Mouse (Mus musculus) lung, postnatal 14 days (tissue): ENCODE data around the gene Vmac.
A peak's percentile ranks its signal among the peaks of the same experiment; 100 is the strongest.

ENCODE experiments used
- DNase-seq: peaks from one replicate; pipeline ENCODE4 v3.0.0; 2021

Gene Vmac

DNA sequence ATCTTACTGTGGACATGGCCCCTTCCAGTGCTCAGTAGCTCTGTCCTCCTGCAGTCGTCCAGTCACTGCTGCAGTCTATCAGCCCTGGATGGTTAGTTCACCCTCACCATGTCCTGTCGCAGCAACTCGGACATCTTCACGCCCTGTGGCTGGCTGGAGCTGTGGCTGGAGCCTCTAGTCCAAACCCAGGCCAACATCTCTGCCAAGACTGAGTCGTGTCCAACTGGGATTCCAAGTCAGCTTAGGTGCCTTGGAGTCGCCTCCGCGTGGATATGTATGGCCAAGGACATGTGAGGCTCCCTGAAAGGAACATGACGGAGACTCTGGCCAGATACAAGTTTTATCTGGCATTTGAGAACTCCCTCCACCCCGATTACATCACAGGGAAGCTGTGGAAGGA lies 20.4 kb upstream of the Vmac start:
- DNase-seq, result peak; percentile 22

DNA sequence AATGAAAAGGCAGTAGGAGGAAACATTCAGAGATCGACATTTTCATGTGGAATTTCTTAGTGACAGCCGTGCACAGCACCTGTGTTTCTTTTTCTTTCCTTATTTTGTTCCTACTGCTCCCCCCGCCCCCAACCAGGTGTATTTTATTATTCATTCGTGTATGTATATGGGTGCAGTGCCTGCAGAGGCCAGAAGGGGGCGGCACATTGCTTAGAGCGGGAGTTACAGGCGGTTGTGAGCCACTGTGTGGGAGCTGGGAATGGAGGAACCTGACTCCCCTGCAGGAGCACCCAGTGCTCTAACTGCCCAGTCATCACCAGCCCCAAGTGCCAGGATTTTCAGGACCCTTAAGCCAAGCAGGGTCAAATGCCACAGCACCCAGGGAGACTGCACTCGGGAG lies 18.7 kb upstream of the Vmac start:
- DNase-seq, result no peak

DNA sequence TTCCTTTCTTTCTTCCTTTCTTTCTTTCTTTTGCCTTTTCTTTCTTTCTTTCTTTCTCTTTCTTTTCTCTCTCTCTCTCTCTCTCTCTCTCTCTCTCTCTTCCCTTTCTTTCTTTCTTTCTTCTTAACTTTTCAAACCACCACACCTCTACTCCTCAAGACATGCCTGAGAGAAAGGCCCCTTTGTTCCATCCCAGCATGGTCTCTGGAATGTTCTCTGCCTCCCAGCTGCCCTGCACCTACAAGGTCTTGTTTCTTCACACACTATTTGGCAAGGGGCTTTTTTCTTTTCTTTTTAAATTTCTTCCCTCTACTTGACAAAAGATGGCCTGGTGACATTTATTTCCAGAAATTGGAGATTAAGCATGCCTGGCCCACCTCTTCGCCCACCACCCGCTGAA lies 11.8 kb upstream of the Vmac start:
- no peak for DNase-seq

DNA sequence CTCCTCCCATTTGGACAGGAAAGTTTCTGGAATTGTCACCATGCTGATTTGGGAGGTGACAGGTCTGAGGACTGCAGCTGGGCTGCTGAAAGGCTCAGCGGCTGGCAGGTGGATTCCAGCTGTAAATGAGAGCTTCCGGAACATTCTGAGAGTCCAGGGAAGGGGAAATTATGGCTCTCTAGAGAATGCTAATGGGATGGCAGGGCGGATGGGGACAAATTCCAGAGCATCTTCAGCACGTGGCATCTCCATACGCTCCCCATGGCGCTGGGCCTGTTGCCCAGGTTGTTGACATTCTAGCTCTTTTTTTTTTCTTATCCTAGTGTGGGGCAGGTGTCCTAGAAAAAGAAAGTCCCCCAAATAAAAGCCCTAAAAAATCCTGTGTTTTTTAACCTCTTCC lies 11.3 kb upstream of the Vmac start:
- DNase-seq, result no peak

DNA sequence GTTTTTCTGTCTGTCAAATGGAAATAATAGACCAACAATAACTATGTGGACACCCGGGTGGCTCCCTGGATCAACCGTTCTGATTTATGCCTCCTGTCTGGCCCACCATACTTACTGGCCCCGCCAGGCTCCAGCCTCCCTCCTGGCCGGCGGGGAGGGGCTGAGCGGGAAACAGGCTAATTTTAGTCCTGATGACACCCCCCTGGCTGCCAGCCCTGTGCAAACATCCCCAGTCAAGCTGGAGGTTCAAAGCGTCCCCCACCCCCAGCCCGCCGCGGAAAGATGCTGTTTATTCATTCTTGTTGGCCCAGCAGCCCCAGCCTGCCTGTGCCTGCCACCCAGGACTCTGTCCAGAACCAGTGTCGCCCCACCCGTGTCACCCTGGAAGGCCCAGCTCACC lies 10.3 kb upstream of the Vmac start:
- peak; percentile 51 for DNase-seq

DNA sequence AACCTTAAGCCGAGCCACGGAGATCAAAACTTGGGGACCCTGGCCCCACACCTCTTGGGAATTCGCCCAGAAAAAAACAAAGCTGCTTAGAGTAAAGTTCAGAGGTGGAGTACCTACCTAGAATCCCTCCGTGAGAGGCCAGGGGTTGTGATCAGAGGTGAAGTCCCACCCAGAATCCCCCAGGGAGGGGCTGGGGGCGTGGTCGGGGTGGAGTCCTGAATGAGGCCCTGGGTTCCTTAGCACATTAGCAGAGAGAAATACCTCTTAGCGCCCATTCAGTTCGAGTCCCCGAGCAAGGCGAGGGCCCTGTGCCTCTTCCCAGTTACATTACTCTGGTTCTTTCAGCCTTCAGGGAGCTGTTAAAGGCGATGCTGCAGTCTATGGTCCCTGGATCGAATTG lies 9.8 kb upstream of the Vmac start:
- no peak for DNase-seq

DNA sequence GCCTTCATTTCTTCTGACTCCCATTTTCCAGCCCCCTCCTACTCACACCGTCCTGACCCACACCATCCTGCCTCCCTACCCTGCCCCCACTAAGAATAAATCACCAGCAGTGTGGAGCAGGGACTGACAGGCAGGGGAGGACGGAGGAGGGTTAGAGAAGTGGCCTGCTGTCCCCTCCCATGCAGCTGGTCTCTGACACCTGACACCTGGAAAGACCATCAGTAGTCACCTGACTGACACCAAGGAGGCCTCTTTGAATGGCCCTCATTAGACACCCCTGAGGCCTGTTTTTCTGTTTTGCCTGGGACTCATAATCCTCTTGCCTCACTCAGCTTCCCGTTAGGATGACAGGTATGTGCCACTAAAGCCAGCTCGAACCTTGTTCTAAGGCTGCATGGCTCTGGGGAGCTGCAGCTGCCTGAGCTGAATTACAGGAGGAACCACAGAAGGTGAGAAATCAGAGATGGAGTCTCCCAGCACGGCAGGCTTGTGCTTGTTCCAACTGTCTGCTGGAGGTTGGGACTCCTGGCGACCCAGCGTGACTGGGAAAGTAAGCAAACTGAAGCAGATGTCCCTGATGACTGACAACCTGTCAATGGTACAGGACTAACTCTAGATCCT lies 9.3 kb upstream of the Vmac start:
- DNase-seq, result no peak

DNA sequence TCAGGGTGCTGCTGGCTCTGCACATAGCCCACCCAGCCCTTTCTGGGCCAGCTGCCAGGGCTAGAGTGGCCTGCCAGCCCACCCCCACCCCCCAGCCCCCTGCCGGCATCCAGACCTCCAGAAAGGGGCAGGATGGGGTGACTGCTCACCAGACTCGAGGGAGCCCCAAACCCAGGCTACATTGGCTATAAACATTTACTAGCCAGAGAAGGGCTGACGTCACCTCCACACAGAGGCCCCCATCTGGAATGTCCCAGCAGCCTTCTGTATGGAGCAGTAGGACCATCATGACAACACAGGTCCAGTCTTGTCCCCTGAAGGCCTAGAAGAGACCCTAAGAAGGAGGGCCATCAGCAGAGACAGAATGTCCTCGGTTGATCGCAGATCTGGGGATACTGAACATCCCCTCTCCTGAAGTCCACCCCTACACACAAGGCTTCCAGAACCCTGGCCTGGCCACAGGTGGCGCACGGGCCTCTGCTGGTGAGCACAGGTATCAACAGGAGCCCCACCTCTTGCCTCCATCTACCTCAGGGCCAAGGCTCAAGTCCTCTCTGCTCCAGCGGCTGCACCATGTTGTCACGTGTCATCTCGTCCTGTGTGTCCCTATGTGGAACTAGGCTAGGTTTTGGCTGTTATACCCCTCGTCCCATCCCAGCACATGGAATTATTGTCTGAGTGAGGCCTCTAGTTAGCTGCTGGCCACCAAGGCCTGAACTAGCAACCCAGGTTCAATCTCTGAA lies 5.8 kb upstream of the Vmac start:
- no peak for DNase-seq

DNA sequence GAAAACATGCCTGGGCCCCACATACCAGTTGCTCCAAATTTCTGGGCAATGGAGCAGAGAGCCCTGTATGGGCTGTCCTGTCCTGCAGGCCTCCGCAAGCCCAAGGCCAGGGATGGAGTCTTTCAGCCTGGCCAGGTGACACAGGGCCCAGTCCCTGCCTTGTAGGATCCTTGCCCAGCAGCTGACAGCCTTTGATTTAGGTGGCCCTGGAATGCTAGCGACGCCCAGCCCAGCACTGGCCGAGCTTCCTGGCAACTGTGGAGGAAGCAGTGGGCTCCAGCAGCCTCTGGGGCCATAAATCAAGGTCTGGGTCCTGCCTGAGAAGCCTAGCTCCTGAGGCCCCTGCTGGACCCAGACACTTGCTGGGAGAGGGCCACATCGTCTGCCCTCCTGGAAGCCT lies 4.6 kb upstream of the Vmac start:
- no peak for DNase-seq

DNA sequence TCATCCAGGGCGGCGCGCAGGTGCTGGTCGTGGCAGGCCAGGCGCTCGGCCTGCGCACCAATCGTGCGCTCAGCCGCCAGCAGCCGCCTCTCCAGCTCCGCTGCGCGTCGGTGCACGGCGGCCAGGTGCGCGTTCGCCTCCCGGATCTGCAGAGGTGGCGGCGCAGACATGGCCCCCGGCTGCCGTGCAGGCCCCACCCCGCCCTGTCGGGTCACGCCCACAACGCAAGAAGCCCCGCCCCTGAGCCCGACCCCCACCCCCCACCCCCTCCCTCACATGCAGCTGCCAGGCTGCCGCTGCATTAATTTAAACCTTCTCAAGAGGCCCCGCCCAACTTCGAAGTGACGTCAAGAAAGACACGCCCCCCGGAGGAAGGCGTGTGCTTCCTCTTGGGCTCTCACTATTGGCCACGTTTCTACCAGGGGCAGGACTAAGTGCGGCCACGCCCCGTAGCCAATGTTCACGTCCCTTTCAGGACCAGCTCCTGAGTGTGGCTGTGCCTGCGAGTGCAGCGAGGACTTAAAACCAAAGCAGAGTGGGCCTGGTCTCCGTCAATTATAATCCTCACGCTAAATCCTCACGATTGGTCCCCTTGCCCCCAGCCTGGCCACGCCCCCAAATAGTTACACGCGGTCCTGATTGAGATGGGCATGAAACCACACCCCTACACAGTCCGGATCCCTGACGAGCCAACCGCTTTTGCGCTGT lies 1.0 kb downstream of the Vmac start:
- peak; percentile 97 for DNase-seq

DNA sequence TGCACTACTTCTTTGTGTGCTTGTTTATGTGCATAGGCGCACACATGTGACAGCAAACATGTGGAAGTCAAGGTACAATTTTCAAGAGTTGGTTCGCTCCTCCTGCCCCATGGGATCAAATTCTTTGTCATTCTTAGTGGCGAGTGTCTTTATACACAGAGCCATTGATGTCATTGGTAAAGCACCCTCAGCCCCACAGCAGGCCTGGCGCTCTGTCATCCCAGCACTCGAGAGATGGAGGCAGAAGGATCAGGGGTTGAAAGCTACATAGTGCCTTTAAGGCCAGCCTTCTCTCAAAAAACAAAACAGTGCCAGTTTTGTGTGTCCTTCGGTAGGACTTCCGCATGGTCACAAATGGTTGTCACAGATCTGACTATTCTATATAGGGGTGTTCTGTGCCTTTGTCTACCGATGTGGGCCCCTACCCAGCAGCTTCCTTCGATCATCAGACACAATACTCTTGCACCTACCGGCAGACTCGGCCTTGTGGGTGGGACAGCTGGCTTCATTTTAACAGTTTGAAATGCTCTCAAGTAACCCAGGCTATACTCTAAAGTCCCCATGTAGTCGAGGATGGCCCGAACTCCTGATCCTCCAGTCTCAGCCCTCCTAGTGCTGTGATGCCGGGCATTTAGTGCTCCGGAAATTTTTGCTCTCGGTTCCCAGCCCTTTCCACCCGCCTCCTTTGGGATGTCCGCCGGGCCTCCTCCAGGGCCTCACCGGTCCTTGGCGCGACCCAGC lies 1.7 kb downstream of the Vmac start:
- DNase-seq, result no peak

DNA sequence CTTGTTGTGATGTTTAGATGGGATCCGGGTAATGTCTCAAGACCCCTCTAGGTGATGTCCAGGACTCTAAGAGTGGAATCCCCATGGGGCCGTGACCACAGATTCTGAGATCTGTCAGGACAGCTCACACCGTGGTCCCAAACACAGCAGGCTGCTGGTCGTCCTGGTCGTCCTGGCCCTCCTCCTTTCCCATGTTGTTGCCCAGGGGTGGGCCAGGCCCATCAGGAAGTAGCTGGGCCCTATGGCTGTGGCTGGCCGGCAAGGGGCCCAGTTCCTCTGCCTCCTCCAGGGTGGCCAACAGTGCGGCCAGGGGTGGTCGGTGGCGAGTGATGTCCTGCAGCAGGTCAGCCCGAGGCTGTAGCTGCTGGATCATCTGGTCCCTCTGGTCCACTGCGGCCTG lies 2.5 kb downstream of the Vmac start:
- no peak for DNase-seq

DNA sequence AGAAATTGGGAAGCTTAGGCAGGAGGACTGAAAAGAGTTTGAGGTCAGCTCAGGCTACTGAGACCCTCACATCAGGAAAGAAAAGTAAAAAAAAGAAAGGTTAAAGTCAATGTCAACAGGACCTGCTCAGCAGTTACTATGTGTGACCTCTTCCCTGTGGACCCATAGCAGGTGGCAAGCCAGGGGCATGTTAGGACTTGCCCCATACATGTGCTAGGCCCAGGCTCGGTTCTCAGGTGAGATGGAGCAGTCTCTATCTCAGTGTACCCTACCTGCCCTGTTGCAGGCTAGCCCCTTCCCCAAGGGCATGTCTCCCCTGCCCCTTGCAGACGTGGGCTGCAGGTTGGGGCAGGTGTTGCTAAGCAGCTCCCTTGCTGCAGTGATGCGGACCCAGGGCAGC lies 8.1 kb downstream of the Vmac start:
- DNase-seq, result no peak

DNA sequence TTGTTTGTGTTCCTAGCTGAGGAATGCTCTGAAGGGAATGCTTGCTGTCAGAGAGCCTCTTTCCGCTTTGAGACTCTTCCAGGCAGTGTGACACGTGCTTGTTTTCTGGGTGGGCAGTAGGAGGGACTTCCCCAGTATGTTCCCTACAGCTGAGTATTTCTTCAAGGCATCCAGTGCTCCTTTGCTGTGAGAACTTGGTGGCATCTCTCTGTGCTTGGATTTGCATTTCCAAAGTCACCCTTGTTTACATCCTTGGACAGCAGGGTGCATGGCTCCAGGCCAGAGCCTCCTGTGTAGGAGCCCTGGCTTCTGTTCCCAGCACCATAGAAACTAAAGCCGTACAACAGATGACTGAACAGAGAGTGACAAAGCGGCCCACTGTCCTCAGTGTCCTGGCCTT lies 9.1 kb downstream of the Vmac start:
- no peak for DNase-seq

DNA sequence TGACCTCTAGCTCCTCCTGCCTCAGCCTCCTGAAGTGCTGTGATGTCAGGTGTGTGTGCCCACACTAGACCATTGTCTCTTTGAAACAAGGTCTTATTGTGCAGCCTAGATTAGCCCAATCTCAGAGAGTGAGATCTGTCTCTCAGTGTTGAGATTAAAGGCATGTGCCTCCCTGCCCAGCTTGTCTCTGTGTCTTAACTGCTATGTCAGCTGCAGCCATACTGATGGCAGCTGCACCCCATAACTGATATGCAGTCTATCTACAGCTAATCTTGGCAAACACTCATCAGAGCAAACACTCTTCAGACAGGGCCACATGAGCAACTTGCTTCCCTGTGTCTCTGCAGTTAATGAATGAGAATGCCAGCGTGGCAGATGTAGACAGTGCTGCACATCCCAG lies 11.3 kb downstream of the Vmac start:
- no peak for DNase-seq

DNA sequence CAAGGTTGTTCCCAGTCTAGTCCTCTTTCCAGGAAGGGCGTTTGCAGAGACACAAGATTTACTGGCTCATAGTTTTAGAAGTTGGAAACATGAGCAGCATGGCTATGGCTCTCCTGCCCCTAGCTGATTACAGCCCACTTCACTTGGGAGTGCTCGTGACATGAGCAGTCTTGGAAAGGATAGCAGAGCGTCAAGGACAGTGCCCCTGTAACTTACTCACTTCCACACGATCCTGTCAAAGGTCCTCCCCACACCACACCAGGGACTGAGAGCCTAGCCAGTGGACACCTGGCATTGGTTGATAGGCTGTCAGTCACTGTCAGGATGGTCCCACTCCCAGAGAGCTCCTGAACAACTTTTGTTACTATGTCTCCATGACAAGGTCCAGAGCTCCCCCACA lies 14.8 kb downstream of the Vmac start:
- no peak for DNase-seq

DNA sequence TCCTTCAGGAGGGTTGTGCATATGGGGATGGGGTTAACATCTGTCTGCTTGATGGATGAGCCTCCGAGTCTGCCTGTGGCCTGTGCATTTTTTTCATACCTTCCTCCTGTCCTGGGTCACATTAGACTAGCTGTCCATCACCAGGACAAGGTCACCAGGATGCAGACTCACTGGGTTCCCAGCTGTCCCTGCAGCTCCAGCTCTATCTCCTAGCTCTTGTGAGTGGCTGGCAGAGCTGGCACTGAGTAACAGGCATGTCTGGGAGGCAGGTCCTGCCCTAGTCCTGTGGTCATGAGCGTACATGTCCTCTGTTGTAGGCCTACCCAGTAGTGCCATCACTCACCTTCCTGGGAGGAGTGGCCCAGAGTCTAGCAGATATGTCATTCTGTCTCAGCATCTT lies 17.4 kb downstream of the Vmac start:
- DNase-seq, result no peak

DNA sequence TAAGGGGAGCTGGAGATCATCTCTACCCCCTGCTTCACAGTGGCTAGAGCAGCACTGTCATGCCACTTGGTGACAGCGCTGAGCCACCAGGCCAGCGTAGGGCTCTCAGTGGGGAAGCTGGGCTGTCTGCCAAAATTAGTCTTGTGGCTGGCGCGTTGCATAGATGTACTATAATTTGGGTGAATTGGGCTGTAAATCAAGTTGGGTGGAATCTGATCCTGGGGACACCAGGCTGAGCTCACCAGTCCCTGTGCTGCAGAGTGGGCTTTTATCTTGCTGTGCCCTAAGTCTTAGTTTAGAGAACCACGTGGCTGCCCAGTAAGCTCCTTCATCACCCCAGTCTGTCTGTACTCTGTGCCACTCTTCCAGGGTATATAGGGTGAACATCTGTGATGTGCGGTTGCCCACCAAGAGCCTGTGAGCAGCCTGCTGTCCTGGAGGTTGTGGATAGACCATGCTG lies 23.9 kb downstream of the Vmac start:
- peak; percentile 61 for DNase-seq

DNA sequence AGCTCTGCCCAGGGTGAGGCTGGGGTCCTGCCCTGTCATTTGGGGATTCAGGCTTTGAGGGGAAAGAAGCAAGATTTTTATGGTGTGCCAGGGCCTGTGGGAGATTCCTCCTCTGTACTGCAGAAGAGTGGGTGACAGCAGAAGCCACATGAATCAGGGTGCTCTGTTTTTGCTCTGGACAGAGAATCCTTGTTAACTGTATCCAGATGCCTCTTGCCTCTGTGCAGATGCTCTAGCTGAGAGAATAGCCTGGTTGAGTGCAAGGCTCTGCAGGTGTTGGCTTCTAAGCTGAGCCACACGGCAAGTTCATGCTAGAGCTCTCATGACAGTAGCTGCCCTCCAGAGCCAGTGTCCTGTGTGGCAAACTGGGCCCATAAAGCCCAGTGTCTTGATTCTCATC lies 24.4 kb downstream of the Vmac start:
- no peak for DNase-seq

DNA sequence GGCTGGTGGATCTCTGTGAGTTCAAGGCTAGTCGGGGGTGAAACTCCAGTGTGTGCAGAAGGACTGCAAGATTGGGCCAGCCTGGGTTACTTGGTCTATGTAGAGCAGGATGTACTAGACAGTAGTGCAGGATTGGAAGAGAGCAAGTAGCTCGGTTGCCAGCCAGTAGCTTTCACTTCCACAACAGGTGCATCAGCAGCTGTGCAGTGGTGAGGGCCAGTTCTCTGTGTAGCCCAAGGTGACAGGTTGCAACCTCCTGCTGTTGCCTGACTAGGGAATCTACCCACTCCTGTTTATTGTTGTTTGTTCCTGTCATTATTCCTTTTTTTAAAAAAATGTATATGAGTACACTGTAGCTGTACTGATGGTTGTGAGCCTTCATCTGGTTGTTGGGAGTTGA lies 29.1 kb downstream of the Vmac start:
- DNase-seq, result no peak

DNA sequence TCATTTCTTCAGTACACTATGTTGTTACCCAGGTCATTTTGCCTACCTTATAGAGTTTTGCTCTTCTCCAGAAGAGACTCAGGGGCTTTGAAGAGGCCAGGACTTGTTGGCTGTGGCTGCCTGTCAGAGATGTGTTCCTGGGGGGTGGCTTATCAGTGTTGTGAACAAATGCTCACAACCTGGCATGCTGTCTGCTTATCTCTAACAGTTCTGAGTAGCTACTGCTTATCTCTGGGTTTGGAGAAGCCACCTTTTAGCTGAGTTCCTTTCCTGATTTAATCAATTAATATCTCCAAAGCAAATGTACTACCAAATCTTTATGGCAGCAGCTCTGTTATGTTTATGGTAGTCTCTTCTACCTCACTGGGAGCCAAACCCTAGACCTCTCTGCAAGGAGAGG lies 29.8 kb downstream of the Vmac start:
- no peak for DNase-seq

DNA sequence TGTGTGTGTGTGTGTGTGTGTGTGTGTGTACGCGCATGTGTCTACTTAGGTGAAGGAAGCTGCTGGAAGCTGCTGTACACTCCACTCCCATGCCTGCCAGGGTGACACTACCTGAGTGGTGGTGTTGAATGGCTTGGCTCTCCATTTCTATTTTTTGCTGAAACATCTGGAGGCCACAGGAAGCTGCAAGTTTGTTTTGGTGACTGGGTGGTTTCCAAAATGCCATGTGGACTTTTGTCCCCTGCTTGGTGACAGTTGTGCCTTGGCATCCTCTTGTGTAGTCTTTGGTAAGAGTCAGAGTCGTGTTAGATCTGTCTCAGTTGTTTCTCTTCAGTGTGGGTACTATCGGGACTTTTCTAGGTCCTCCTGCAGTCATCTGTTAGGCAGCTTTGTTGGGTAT lies 31.0 kb downstream of the Vmac start:
- DNase-seq, result no peak

DNA sequence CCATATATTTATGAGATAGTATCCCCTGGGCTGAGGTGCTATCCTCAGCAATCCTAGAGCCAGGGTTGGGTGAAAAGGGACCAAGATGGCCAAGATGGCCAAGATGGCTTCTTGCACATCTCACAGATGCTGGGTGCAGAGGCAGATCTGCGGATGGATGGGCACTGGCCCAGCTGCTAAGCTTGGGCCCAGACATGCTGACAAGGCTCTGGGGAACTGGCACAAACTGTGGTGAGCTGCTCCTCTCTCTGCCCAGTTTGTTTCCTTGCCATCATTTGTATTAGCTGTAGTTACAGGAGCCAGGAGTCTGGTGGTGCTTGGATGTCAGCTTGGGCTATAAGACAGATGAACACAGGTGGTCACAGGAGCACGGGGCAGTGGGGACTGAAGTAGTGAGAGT lies 33.2 kb downstream of the Vmac start:
- DNase-seq, result no peak
